Mouse (Mus musculus): Measurements from ENCODE around the gene Crabp2. TPM values are rescaled to one million over a fixed set of nuclear protein-coding genes. Genes with fewer than 3 reads are reported as not detected.

The Crabp2 gene
- total RNA-seq, 2 experiments from 2014 or later: 2.0 to 2.2 TPM

DNA sequence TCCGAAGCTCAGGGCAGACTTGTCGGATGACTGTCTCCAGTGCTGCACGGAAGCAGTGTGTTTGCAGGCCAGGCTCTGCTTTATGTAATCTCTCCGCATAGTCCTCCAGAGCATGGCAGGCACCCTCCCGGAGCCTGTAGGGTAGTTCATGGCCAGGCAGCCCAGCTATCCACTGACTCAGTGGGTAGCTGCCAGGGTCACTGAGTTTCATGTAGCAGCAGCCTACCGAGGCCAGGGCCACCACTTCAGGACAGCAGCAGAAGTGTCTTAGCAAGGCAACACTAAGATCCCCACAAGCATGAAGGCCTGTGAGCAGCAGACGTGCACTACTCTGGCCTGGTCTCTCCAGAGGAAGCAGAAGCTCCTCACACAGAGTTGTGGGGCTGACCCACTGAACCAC, 23.5 kb upstream of the Crabp2 start:
- DNase-seq (ENCODE audit: low spot score in 2 of 2): no peak

DNA sequence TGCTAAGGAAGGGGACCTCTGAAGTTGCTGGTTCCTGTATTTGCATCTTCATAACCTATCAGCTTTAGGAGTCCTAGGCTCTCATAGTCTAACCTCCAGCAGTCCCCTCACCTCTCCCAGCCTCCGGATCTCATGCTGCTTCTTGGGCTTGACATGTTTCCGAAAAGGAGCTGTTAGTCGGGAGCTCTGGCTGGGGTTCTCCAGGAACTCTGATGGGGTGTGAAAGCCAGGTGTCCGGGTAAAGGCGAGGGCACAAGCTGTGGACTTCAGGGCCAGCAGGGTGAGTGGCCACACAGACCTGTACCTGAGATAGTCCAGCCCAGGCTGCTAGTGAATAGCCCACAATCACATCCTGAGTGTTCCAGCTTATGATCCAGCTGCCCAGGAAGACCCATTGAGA, 21.0 kb upstream of the Crabp2 start:
- DNase-seq (ENCODE audit: low spot score in 2 of 2): no peak

DNA sequence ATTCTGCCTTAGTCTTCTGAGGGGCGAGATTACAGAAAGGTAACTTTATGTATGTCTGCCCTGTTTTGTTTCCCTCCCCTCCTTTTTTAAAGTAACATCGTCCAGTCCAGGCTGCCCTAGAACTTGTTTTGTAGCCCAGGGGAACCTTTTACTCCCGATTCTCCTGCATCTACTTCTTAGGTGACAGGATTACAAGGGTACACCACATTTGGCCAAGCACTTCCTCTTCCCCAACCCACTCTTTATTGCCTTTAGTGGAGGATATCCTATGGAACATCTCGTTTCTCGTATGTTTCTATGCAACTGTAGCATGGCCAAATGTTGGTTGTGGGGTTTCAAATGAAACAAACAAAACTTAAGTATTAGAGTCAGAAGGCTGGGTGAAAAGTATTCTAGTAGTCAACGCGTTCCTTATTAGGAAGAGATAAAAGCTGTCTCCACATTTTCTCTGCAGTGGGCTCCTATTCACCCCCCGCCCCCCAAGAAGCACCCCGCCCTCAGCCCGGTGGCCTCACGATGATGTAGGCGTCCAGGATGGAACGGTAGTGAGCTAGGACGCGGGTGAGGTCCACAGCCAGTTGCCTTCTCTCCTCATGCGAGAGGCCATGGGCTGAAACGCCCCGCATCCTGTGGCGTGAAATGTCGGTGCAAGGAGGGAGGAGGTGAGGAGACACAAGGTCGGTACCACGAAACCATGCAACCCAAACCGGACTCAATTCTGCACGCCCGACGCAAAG, 19.0 kb upstream of the Crabp2 start:
- DNase-seq (ENCODE audit: low spot score in 2 of 2): no peak

DNA sequence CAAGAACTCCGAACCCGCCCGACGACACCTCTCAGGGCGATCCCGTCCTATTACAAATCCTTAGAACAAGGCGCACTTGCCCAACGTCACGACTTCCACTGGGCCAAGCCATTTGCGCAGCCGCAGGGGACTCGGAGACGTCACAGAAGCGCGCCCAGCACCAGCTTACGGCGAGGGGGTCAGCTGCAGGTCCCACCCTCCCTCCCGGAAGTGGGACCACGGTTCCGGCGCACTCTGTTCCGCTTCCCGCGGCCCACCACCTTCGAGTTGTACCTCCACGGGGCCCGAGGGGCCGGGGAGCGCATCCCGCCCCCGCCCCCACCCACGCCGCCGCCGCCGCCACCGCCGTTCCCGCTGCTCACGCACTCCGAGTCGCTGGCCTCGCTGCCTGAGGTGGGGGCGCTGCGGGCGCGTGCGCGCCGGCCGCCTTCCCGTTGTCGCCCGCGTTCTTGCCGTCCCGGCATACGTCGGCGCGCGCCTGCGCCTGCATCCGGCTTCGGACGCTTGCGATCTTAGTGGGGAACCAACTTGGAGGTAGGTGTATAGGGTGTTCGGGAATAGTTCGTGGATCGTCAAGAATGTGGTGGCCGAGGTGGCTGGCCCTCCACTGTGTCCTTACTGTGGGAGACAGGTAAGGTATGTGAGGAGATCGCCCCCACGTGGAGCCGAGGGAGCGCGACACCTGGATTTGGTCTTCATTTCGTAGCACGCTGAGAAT, 18.2 kb upstream of the Crabp2 start, which contains the start of the genes Isg20l2 and Rrnad1:
TSS of gene Isg20l2 (plus strand) at position 237 of the 718 bp plus-strand sequence.
TSS of gene Rrnad1 (minus strand) at position 640 of the 718 bp plus-strand sequence.
- DNase-seq (ENCODE audit: low spot score in 2 of 2): peak; percentile 97 to 99

DNA sequence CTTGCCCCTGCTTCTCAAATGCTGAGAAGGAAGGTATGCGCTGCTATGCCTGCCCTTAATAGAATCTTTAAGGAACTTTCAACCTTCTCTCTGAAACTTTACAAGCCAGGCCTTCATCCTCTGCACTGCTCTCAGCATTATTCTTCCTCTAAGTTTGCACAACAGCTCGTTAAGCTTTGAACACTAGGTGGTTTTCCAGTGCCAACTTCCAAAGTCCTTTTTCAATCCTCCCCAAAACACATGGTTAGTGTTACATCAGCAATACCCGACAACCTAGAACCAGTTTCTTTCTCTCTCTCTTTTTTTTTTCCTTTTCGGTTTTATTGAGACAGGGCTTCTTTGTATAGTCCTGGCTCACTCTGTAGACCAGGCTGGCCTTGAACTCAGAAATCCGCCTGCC, 14.4 kb upstream of the Crabp2 start:
- no peak for DNase-seq (ENCODE audit: low spot score in 2 of 2)

- no peak for DNase-seq (ENCODE audit: low spot score in 2 of 2)
These were observed 14.0 kb upstream of the Crabp2 start for GRCm38 (mm10) chr3:87934501-87934900.

DNA sequence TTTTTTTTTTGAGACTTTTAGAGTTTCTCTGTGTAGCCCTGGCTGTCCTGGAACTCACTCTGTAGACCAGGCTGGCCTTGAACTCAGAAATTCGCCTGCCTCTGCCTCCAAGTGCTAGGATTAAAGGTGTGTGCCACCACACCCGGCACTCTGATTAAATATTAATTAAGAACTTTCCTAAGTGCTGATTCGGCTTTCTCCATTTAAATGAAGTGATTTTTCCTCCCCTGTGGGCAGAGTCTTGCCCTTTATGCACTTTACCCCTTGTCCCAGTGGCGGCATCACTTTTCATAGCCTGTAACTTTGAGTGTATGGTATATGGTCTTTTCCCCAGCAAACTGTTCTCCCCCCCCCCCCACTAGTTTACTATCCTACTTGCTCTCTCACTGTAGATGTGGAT, 13.3 kb upstream of the Crabp2 start:
- no peak for DNase-seq (ENCODE audit: low spot score in 2 of 2)

GRCm38 (mm10) chr3:87935776-87936175, 12.7 kb upstream of the Crabp2 start:
- DNase-seq (ENCODE audit: low spot score in 2 of 2): peak; percentile 77 to 83

DNA sequence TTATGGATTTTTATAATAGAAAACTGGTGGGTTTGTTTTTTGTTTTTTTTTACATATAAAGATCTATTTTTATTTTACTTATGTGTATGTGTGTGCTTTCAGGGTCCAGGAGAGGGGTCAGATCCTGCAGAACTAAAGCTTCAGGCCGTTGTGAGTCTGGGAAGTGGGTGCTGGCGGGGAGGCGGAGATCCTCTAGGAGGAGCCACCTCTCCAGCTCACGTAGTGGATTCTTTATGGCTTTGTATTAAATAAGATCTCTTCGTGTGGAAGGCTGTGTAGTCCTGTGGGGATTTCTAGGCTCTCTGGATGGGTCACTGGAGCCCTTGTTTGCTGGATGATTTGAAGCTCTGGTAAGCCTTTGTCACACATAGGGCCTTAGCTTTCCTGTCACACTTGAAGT, 7.9 kb upstream of the Crabp2 start:
- DNase-seq (ENCODE audit: low spot score in 2 of 2): no peak

DNA sequence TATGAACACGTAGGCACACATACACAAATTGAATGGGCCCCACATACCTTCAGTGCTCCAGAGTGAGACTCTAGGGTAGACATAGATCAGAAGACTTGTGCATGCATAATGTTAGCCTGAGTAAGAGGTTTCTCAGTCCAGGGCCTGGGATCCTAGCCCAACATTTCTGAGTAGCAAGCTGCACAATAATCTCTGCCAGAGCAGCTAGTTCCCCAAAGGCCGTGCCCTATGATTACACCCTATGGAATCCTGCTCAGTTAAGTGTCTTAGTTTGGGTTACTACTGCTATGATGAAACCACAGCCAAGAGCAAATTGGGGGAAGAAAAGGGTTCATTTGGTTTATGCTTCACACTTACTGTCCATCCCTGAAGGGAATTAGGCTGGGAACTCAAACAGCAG, 6.0 kb upstream of the Crabp2 start:
- DNase-seq (ENCODE audit: low spot score in 2 of 2): no peak

- DNase-seq (ENCODE audit: low spot score in 2 of 2): no peak
These were observed 4.9 kb upstream of the Crabp2 start for GRCm38 (mm10) chr3:87943586-87943985.

DNA sequence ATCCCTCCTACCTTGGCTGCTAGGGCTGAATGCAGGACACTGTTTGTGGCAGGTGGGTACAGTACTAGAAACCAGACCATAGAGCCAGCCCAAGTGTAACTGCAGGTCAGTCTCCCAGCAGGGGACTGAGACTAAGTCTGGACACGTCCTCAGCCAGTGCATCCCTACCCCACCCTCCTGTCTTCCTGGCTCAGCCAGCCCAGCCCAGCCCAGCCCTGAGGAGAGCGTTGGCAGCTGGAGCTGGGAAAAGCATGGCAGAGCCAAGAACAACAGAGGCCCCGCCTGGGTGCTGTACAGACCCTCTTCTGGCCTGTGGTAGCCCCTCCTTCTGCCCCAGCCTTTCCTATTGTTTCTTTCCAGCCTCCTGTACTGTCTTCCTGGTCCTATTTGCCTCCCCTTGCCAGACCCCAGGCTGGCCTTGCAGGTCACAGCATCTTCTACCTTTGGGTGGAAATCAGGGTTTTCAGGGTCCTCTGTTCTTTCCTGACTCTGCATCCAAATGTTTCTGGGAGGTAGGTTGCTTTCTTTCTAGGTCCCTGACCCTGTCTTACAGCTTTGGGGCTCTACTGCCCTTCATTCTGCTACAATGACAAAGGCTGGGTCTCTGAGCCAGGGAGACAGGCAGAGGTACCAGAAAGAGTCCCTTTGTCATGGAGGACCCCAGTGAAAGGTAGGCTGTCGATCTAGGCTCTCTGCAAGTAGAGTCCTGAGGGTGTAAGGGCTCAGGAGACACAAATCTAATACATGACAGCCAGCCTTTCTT, 3.4 kb upstream of the Crabp2 start:
- no peak for DNase-seq (ENCODE audit: low spot score in 2 of 2)

GRCm38 (mm10) chr3:87945781-87946540, 2.5 kb upstream of the Crabp2 start:
- DNase-seq (ENCODE audit: low spot score in 2 of 2): no peak

DNA sequence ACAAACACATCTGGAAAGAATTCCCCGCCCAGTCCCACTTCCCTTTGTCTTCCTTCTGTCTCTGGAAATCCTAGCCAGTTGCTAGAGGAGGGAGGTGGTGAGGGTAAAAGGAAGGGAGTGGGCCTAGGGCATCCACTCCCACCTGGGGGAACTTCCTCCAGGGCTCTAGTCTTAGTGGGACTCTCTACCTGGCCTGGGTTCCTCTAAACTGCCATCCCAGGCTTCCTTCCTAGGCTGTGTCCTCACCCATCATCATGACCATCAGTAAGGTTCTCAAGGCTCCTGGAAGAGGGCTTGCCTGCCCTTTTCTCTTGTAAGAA, 2.0 kb upstream of the Crabp2 start:
- DNase-seq (ENCODE audit: low spot score in 2 of 2): no peak

DNA sequence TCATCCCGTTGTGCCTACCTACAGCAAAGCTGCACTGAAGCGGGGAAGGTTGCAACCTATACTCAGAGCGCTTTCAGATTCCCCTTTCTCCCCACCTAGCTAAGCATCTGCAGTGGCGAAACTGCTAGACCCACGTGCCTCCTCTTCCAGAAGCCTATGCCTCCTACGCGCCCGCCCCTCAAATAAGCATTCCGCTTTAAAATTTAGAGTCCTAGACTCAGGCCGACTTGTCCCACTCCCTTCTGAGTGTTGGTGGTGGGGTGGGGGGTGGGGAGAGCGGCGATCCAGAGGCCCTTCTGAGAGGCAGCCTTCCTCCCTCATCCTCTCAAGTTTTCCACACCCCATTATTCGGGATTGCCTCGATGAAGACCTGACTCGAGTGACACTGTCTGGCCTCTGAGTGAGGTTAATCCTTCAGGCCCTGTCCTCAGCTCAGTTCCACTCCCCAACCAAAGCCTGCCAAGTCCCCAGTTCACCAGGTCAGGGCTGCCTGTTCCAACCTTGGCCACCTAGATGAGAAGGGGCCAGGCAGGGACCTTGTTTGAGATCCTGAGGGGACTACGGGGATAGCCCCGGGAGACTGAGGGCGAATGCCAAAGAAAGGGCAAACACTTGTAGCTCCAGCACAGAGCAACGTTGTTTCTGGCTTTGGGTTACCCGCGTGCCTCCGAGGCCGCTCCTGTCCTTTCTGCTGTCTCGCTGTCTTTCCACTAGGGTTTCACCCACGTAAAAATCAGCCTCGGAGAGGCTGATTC, 1.2 kb upstream of the Crabp2 start:
- DNase-seq (ENCODE audit: low spot score in 2 of 2): no peak

DNA sequence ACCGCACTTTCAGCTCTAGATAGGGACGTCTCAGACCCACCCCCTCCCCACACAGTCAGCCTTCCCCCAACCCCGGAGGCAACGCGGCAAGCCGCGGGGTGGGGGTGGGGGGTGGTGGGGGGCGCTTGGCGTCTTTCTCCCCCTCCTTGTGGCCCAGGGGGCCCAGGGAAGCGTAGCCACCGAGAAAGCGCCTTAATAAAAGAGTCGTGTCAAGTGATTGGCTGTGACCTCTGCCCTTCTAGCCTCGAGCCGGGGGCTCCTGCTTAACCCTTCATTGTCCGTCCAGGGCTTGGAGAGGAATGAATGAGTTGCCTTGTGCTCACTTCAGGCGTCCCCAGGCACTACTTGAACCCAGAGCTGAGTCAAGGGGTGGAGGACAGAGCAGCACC, 661 bp upstream of the Crabp2 start:
- no peak for DNase-seq (ENCODE audit: low spot score in 2 of 2)

GRCm38 (mm10) chr3:87949266-87949954, 944 bp downstream of the Crabp2 start:
- DNase-seq (ENCODE audit: low spot score in 2 of 2): no peak

DNA sequence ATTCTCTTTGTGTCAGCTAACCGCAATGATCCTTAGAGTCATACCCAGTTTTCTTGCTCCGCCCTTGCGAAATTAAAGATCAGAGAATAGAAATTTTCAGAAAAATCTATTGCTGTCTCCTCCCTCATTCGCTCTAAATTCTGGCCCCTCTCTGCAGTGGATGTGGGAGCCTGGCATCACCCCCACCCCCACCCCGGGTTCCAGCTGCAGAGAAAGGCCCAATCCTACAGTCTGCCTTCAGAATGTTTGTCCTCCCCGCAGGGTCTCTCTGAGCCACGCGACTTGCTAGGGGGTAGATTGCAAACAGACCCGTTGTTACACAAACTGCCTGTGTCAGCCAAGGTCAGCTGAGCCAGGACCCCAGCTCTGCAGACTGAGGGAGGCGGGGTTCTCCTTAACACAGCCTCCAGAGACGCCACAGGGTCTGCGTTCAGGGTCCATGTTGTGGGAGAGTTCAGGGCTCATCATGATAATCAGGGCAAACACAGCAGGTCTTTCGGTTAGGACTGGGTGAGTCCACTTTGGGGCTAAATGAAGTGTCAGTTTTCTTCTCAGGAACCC, 1.6 kb downstream of the Crabp2 start:
- no peak for DNase-seq (ENCODE audit: low spot score in 2 of 2)

DNA sequence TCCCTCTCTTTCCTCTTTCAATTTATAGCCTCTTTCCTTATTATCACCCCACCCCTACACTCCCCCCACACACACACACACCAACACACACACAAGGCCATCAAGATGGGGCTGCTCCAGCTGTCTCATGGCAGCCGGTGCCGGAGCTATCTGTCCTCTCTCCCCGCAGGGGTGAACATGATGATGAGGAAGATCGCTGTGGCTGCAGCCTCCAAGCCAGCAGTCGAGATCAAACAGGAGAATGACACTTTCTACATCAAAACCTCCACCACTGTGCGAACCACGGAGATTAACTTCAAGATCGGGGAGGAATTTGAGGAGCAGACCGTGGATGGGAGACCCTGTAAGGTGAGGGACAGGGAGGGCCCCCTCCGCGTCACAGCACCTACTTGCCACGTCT, 3.5 kb downstream of the Crabp2 start:
- DNase-seq (ENCODE audit: low spot score in 2 of 2): no peak

- DNase-seq (ENCODE audit: low spot score in 2 of 2): no peak
These were observed 4.0 kb downstream of the Crabp2 start for GRCm38 (mm10) chr3:87952440-87952839.

All from layer of hippocampus, postnatal 14 days (tissue).